Comparison of ENCODE assay signal across 13 mouse cellular contexts in the genomic region with DNA sequence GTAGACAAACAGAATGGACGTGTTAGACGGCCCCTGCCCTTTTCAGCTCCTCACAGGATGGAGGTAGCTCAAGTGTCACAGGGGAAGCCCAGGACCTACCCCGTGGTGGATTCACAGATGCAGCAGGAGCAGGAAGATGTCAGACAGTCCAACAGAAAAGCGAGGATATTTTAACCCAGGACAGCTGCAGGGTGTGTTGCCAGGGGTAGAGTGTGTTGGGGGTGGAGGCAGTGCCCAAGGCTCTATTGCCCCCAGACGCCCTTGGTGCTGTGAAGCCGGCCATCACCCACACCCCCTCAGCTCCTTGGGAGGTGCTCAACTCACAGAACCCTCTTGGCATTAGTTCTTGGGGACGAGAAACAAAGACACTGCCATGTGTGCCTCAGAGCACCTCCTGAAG. TPM values are rescaled to one million over a fixed set of nuclear protein-coding genes. Genes with fewer than 3 reads are reported as not detected.
DNase-seq lines count a peak whose midpoint lies in the region; ATAC-seq lines count a peak whose summit lies in the region.
"Had no signal": no experiment of that assay in that cellular context is flagged by ENCODE, and none has a peak within 500 bp of the region (broad histone marks: within the 10 kb centered on the region; RNA-seq: fewer than 3 reads in every experiment).

No protein-coding gene starts in this region.

- ATAC-seq in neural tube, embryonic 11.5 days (ENCODE audit: insufficient read depth, low FRiP score, low TSS enrichment) = no peak
- ATAC-seq in limb, embryonic 12.5 days (ENCODE audit: insufficient number of reproducible peaks, insufficient read depth, low FRiP score, low TSS enrichment, low read depth) = peak; percentile 4; the same call in 1 of the 2 replicates
- ATAC-seq: liver, postnatal 0 days had no signal

- DNase-seq in heart, embryonic 10.5 days (ENCODE audit: low spot score) = no peak
- DNase-seq in heart, adult 8-10 months (ENCODE audit: low spot score) = no peak
- DNase-seq in neural tube, embryonic 11.5 days (ENCODE audit: low spot score) = no peak
- DNase-seq in neural tube, embryonic 10.5 days (ENCODE audit: extremely low spot score, low spot score) = no peak
- no peak for DNase-seq in cerebellum, postnatal 25 days
- no peak for DNase-seq in left cerebral cortex, postnatal 4 days
- DNase-seq in right cerebral cortex, postnatal 4 days = no peak
- DNase-seq: adrenal gland, postnatal 36 days; cerebellum, adult 8-10 months; liver, postnatal 0 days; spleen, adult 18-20 months had no signal

- H3K9me3 ChIP-seq in heart, embryonic 10.5 days = no peaks in the 10 kb centered on the region
- no peaks in the 10 kb centered on the region for H3K9me3 ChIP-seq in neural tube, embryonic 11.5 days (ENCODE audit: control insufficient read depth, low read length)
- no peaks in the 10 kb centered on the region for H3K9me3 ChIP-seq in limb, embryonic 12.5 days

- intact Hi-C loops in left cerebral cortex, postnatal 4 days (cut with DNase I) = no loop called here

- peaks cover 58% of the 10 kb centered on the region for H3K27me3 ChIP-seq in heart, embryonic 10.5 days (ENCODE audit: insufficient read depth, poor library complexity, severe bottlenecking)
- H3K27me3 ChIP-seq in neural tube, embryonic 11.5 days (ENCODE audit: control insufficient read depth, insufficient read depth, low read length) = no peaks in the 10 kb centered on the region
- H3K27me3 ChIP-seq in limb, embryonic 12.5 days = peaks cover 5% of the 10 kb centered on the region

- 42% methylated on average over 7 of the region's 7 CpGs for WGBS in heart, embryonic 10.5 days
- WGBS in neural tube, embryonic 11.5 days = 30% methylated on average over 7 of the region's 7 CpGs
- WGBS in limb, embryonic 12.5 days = 13% methylated on average over 7 of the region's 7 CpGs

- peak overlapping the region; percentile 38 for H3K9ac ChIP-seq in neural tube, embryonic 11.5 days (ENCODE audit: low read length)
- H3K9ac ChIP-seq in limb, embryonic 12.5 days (replicated peaks) = no peak overlapping the region; the same call in 1 of the 2 replicates
- H3K9ac ChIP-seq: liver, postnatal 0 days had no signal

- H3K4me2 ChIP-seq in neural tube, embryonic 11.5 days (ENCODE audit: low read depth) = peak overlapping the region; percentile 4; the same call in 1 of the 2 replicates
- peak overlapping the region; percentile 49 for H3K4me2 ChIP-seq in limb, embryonic 12.5 days

- H3K36me3 ChIP-seq in heart, embryonic 10.5 days = no peaks in the 10 kb centered on the region
- no peaks in the 10 kb centered on the region for H3K36me3 ChIP-seq in neural tube, embryonic 11.5 days (ENCODE audit: control insufficient read depth, insufficient read depth, low read length)
- H3K36me3 ChIP-seq in limb, embryonic 12.5 days = no peaks in the 10 kb centered on the region

- peak overlapping the region; percentile 16; the same call in 1 of the 2 replicates for H3K4me3 ChIP-seq in heart, embryonic 10.5 days
- no peak overlapping the region for H3K4me3 ChIP-seq in neural tube, embryonic 11.5 days (ENCODE audit: low read depth, low read length)
- H3K4me3 ChIP-seq in limb, embryonic 12.5 days (replicated peaks) = peak overlapping the region; percentile 21
- H3K4me3 ChIP-seq: layer of hippocampus, adult 2 months had no signal

- H3K4me1 ChIP-seq in heart, embryonic 10.5 days = peaks cover 52% of the 10 kb centered on the region
- H3K4me1 ChIP-seq in neural tube, embryonic 11.5 days (ENCODE audit: control insufficient read depth, insufficient read depth, low read length) = peaks cover 5% of the 10 kb centered on the region; the same call in 1 of the 2 replicates
- H3K4me1 ChIP-seq in limb, embryonic 12.5 days (replicated peaks) = peaks cover 53% of the 10 kb centered on the region

- H3K27ac ChIP-seq in heart, embryonic 10.5 days = peak overlapping the region; percentile 82
- H3K27ac ChIP-seq in neural tube, embryonic 11.5 days (ENCODE audit: low read depth, low read length) = no peak overlapping the region
- H3K27ac ChIP-seq in limb, embryonic 12.5 days = peak overlapping the region; percentile 92
- H3K27ac ChIP-seq: layer of hippocampus, adult 2 months had no signal

RNA-seq across cellular contexts. Expression of a gene that starts 40.8 kb away (rescaled TPM):
- polyA plus RNA-seq in heart, embryonic 10.5 days (2016; fragmentation: Nextera tagmentation; extraction: Ambion mirVana) = 36.4 and 38.7 TPM in 2 replicates
- total RNA-seq in heart, adult 8-10 months (2022) = 100 to 1,000 TPM; 481 to 555 (median 528) TPM
- 49.5 and 52.5 TPM in 2 replicates for polyA plus RNA-seq in neural tube, embryonic 11.5 days (2014; fragmentation: Nextera tagmentation; extraction: Ambion mirVana)
- polyA plus RNA-seq in limb, embryonic 12.5 days (2016; fragmentation: Nextera tagmentation; extraction: Ambion mirVana) = 82.2 and 87.9 TPM in 2 replicates
- total RNA-seq in left cerebral cortex, postnatal 4 days (2021) = 100 to 1,000 TPM; 160 to 188 TPM
